Mouse (Mus musculus): ENCODE data around the gene Ccne1.
A peak's percentile ranks its signal among the peaks of the same experiment; 100 is the strongest.
"Not testable (repeated sequence)": the region's sequence is repeated elsewhere in the genome, so short reads cannot be mapped to it uniquely, and the experiment has no call there.

Ccne1 gene

DNA sequence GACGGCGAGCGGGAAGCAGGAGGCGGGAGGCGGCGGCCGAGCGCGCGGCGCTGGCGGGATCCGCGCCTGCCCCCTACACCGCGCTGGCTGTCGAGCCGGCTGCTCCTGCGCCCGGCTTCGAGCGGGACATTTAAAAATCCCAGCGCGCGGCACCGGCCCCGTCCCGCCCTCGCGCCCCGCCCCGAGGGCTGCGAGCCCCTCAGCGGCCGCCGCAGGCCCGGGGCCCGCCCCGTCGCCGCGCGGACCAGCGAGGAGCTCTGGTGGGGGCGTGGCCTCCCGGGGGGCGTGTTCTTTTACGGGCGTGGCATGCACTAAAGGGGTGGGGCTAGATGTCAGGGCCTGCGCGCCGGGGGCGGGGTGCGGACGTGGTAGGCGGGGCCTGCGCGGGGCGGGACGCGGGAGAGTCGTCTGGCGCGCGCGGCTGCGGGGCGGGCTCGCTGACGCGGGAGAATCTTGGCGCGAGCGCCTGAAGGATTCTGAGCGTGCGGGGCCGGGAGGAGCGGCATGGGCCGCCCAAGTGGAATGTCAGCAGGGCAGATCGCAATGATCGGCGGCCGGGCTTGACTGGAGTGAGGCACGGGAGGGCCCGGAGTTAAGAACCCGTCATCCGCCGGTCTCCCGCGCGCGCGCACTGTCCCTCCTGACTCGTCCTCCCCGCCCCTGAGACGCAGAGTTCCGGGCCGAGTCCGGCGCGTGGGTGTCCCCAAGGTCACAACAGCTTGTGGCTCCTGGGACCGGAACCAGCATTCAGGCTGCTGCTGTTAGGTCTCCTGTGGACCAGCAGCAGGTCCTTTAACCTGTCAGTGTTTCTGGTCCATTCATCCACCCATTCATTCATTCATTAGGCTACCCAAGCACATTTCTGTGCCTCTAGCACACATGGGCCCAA is at the start of gene Ccne1:
Ccne1 (minus strand) TSS at position 164 of the 889 bp plus-strand sequence.
- DNase-seq (ENCODE audit: low spot score in 2 of 2) = peak; percentile 98 to 99

DNA sequence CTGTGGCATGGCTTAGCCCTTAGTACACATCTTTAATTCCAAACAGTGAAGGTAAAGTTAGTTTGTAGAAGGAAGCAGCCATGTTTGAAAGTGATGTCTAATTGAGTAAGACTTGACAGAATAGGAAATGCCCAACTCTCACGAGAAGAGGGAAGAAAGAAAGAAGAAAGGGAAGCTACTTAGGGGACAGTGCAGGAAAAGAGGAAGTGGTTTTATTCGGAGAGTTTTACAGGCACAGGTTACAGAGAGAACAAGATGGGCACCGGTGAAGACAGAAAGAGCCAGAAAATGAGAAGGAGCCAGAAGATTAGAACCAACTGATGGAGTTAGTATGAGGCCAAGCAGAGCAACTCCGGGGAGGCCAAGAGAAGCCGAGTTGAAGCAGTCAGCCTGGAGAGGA is 48.5 kb upstream of the Ccne1 start:
- no peak for DNase-seq (ENCODE audit: low spot score in 2 of 2)

DNA sequence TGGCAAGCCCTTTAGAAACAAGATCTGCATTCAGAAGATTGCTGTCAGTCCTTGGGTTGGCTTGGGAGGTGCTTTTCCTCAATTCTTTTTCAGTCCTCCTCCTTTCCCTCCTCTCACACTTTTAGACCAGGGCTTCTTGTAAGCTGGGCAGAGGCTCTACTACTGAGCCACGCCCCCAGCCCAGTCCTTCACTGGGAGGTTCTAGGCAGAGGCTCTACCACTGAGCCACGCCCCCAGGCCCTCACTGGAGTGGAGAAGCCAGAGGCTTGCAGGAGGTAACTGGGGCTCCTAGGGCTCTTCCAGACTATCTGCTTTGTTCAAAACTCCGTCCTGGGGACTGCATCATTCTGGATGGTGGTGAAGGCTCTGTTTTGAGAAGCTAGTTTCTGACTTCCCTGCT is 45.2 kb upstream of the Ccne1 start:
- DNase-seq (ENCODE audit: low spot score in 2 of 2) = no peak

DNA sequence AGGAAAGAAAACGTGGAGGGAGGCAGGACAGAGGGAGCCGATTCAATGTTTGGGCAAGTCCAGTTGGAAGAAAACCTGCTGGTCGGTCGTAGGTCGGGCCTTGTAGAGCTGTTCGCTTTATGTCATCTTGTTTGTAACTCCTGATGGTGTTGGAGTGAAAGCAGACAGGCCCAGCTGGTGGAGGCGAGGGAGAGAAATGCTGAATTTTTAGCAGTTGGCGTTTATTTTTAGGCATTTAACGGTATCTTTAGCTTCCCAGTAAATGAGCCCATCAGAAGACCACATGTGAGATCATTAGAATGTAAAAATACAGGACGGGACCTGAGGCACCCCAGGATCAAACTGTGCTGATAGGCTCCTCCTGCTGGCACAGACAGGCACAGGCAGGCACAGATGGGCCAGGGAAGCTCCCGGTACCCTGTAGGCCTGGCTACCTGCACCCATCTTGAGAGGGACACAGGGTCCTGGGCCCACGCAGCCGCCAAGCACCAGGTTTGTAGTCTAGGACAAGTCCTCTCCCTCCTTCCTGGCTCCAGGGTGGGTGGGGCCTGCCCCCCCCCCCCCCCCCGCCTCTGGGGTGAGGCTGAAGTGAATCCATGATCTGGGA is 44.5 kb upstream of the Ccne1 start:
- no peak for DNase-seq (ENCODE audit: low spot score in 2 of 2)

DNA sequence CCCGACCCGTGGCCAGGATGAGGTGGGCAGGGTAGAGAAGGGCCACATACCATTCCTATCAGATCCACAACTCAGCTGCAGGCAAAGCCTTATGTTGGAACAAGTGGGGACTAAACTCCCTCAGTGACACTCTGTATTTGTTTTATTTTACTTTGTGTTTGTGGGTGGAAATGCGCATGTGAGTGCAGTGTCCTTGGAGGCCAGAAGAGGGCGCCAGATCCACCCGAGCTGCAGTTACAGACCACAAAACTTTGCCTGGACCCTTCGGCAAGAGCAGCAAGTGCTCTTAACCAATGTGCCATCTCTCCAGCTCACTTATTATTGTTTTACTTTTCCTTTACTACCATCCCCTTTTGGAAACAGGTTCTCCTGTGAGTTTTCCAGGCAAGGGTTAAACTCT is 40.1 kb upstream of the Ccne1 start:
- DNase-seq (ENCODE audit: low spot score in 2 of 2) = no peak

DNA sequence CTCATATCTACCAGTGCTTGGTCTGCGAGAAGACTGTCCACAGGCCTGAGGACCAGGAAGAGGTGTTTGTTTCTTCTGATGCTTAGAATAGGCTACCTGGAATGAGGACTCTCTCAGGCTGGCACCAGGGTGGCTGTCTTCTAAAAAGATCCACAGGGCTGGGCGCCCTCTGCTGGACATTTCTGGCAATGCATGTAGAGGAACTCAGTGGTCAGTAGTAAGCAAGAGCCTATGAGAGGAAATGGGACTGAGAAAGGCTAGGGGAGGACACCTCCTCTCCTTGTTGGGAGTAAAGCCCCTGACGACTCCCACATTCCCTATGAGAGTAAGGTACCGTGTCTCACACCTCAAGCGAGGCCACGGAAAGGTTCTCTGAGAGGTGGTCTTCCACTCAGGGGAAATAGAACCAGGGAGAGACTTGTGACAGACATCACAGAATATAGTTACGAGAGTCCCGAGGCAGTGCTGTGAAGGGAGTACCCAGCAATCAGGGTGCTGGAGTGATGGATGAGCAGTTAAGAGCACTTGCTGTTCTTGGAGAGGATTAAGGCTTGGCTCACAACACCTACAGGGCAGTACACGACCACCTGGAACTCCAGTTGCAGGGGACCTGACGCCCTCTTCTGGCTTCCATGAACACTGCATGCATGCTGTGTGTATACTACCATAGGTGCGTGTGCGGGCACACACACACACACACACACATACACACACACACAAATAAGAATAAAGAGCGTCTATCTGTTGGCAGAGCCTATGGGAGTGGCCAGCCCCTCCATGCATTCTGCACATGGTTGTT is 34.6 kb upstream of the Ccne1 start:
- DNase-seq (ENCODE audit: low spot score in 2 of 2) = peak; percentile 84 to 88

DNA sequence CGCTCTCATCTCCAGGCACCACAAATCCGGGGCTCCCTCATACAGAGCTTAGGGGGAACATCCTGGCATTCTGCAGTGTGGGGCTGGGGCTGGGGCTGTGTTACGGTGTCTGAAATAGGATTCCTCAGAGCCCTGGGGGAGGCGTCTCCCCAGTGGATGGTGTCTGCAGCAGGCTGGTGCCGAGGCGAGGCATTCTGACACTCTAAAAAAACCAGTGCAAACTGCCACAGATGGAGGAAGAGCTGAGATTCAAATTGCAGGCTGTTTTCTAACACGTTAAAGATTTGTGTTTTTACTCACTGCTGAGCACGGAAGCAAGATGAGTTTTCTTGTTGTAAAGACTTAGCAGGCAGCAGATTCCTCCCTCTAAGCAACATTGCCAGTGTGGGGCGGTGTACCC is 33.0 kb upstream of the Ccne1 start:
- no peak for DNase-seq (ENCODE audit: low spot score in 2 of 2)

DNA sequence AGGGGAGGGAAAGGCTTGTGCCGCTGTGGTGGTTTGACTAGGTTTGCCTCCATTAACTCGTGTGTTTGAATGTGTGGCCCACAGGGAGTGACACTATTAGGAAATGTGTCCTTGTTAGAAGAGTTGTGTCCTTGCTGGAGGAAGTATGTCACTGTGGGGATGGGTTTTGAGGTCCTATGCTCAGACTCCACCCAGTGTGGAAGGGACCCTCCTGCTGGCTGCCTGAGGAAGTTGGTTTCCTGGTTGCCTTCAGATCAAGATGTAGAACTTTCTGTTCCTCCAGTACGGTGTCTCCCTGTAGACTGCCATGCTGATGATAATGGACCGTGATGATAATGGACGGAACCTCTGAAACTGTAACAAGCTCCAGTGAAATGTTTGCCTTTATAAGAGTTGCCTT is 27.1 kb upstream of the Ccne1 start:
- no peak for DNase-seq (ENCODE audit: low spot score in 2 of 2)

DNA sequence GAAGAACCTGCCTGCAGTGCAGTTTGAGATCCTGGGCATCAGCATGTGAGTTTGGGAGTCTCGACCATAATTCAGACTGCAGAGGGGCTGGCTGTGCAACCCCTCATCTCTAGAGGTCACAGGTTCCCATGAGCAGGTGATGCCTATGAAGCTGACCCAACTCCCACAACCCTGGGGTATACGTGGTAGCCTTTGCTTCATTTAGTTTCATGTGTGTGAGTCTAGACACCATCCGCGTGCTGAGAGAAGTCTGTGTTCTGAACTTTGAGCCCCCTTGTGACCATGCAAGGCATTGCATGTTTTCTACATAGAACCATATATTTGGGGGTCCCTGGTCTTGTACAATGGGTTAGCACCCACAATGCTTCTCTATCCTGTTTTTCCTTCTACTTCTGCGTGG is 23.9 kb upstream of the Ccne1 start:
- DNase-seq (ENCODE audit: low spot score in 2 of 2) = peak in 1 of 2 experiments; percentile 51

DNA sequence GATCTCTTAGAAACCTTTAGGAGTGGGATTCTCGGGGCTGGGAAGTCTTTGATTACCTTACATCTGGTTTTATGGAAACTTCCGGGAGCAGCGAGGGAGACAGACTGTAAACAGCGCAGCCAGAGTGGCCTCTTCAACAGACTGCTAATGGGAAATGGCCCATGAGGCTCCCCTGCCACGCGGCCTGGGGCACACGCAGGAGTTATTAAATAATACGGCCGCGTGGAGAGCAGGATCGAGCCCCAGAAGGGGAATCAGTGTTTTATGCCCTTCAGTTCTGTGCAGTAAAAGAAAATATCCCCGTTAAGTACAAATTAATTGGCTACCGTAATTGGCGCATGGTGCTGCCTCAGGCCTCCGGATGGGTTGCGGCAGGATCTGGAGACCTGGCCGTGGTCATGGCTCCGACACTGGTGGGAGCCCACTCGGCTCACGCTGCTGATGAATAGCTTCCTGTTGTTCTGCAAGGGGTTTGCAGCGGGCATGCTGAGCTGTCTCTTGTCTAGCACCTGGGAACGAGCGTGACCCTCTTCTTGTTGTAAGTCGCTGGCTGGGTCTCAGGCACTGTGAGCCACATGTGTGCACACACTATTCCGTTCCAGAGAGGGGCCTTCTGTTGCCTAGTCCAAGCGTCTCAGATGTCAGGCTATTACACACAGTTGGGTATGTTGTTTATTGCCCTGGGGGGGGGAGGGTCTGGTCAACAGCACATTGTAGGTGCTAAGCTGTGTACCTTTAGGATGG is 22.8 kb upstream of the Ccne1 start:
- no peak for DNase-seq (ENCODE audit: low spot score in 2 of 2)

DNA sequence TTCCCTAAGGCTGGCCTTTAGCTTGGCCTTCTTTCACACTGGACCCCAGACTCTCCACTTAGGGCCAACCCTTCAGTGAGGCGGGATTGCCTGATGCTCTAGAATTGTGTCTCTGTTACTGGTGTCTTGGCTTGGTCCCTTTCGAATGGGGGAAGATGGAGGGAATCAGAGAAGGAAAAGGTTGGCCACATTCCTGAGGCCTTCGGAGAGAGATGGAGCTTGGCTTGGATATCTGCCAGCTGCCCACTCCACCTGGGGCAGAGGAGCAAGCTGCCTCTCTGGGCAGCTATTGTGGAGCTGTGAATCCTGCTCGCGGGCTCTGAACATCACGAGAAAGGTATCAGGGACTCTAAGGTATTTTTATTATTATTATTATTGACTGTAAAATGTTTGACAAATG is 22.2 kb upstream of the Ccne1 start:
- DNase-seq (ENCODE audit: low spot score in 2 of 2) = no peak

DNA sequence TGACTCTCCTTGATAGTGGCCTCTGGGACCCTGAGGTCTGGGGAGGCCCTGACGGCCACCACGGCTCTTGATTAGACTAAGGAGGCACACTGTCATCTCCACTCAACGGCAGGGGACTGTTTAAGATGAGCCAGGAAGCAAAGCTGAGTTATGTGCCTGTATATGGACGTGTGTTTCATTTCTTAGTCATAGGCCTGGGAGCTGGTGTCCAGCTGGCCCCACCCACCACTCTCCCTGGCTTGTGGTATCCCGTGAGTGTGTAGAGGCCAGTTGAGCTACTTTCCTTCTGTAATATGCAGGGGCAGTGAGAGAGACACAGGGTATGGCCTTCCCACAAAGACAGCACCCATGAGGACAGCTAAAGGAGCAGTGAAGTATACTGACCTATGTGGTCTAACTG is 20.9 kb upstream of the Ccne1 start:
- not testable (repeated sequence) for DNase-seq (ENCODE audit: low spot score in 2 of 2)

DNA sequence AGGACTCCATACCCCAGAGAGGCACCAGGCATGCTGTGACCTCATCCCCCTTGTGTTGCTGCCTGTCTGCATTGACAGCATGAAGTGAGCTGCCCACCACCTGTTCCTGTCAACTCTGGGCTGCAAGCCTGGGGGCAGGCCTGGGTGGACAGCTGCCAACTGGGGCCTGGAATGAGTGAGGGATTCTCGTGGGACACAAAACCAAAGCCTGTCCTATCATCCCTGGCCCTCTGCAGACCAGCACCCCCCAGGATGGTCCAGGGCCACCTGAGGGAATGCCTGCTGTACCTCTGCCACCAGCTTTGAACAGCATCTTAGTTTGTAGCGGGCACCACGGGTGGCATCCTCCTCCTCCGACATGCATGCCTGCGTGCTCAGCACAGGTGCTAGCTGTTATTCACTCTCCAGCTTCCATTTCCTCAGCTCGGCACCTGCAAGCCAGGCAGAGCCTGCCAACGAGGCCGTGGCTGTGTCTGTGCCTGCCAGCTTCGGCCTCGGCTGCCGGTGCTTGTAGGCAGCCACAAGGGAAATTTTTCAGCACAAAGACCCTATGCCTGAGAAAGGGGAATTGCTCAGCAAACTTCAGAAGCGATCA is 18.3 kb upstream of the Ccne1 start:
- DNase-seq (ENCODE audit: low spot score in 2 of 2) = peak in 1 of 2 experiments; percentile 57

DNA sequence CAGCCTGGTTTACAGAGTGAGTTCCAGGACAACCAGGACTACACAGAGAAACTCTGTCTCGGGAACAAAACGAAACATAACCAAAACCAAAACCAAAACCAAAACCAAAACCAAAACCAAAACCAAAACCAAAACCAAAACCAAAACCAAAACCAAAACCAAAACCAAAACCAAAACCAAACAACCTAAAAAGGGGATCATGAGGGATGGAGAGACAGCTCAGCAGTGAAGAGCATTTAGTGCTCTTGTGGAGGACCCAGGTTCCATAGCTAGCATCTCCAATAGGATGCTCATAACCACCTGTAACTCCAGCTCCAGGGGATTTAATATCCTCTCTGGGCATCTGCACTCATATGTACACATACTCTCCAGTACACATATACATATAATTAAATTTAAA is 16.8 kb upstream of the Ccne1 start:
- not testable (repeated sequence) for DNase-seq (ENCODE audit: low spot score in 2 of 2)

DNA sequence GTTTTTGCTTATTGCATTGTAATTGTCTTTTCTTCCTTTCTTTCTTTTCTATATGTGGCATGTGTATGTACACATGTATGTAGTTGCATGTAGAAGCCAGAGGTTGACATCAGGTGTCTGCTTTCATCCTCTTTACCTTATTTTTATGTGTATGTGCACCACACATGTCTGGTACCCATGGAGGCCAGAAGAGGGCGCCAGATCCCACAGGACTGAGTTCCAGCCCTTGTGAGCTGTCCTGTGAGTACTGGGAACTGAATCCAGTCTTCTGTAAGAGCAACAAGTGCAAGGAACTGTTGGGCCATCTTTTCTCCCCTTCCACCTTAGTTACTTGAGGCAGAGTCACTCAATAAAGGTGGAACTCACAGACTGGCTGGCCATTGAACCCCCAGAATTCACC is 11.3 kb upstream of the Ccne1 start:
- DNase-seq (ENCODE audit: low spot score in 2 of 2) = no peak

DNA sequence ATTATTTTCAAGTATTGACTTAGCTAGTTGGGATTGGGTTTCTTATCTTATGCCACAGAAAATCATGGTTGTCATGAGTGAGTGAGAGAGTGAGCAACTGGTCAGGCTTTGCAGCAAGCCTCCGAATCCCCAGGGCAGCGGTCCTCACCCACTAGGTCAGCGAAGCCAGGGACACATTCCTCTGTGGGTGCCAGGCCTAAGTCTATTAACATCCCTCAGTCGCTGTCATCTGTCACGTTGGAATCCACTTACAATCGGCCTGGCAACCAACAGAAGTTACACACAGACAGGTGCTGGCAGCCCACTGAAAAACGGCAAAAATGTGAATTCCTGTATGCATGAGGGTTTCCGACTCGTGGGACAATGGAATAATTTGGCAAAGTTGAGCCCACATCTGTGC is 5.1 kb upstream of the Ccne1 start:
- DNase-seq (ENCODE audit: low spot score in 2 of 2) = no peak

DNA sequence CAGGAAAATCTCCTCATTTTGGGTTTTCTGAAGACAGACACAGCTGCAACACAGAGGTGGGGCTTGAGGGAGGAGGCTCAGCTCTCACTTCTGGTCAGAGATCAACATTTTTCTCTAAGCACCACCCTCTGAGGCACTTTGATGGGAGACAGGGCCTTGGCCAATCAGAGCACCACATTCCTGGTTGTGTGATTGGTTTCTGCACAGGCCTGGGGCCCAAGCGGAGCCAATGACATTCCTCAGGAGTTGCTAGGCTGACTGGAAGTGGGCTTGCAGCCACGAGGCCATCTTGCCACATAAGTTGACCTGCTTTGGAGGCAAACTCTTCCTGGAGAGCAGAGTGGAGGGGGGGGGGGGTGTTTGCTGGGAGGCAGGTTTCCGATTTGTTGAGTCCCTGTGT is 4.7 kb upstream of the Ccne1 start:
- DNase-seq (ENCODE audit: low spot score in 2 of 2) = peak in 1 of 2 experiments; percentile 27

DNA sequence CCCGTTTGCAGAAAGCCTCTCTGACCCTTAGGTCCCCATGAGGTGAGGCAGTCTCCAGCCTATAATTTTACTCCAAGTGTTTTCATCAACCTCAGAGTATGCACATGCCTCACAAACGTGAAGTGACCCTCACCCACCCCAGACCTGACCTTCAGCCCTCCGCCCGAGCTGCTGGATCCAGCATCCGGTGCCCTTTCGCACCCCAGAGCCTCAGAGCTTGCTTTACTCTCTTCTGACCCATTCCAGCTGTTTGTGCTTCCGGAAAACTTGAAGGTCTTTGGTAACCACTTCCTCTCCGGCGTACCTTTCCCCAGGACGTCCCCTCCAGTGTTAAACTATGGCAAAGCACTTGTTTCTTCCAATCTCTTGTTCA is 912 bp upstream of the Ccne1 start:
- DNase-seq (ENCODE audit: low spot score in 2 of 2) = no peak

DNA sequence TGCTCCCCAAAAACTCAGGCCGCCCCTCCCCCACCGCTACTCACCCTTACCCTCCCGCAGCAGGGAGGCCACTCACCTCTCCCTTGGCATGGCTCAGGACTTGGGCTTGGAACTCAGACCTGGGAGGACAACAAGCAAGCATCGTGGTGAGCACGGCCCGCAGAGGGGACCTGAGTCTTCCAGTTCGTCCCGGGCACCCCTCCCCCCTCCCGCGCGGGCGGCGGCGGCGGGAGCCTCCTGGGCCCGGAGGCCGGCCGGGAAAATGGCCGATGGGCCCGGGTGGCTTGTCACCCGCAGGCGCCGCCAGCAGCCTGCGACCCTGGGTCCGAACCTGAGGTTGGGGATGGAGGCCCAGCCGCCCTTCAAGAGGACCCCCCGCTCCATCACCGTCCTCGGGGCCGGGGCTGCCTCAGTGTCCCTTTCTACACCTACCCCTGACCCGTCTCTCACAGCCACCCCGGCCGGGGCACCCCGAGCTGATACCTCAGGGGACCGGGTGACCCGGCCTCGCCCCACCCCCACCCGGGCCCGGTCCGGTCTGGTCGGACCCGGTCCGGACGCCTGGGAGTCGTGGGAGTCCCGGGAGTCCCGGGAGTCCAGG is 523 bp downstream of the Ccne1 start:
- DNase-seq (ENCODE audit: low spot score in 2 of 2) = peak in 1 of 2 experiments; percentile 38

DNA sequence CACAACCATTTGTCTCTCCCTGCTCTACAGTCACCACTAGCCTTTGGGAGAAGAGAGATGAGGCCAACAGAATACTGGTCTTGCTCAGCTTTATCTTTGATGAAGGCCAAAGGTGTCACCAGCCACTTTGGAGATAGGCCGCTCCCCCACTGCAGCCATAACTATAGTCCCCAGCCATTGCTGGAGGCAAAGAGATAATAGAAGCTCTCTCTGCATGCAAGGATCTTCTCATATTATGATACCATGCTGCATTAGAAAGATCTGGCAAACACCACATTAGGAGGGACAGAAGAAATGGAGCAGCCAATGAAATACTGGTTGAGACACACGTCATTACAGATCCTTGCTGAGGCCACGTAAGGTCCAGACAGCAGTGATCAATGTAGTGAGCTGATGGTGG is 2.0 kb downstream of the Ccne1 start:
- no peak for DNase-seq (ENCODE audit: low spot score in 2 of 2)

DNA sequence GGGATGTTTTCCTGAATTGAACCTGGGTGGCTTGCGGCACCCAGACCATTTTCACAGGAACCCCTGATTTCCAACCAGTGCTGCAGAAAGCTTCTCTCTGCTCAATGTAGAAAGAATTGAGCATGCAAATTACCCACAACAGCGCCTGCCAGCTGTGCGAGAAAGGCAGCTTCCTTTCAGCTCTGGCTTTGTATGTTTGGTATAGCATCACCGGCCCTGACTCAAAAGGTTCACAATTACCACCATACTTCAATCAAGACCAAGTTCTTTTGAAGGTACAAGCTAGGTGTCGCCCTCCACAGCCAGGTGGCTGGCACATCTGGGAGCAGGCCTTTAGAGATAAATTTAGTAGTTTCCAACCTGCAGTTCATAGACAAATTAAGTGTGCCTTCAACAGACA is 3.2 kb downstream of the Ccne1 start:
- no peak for DNase-seq (ENCODE audit: low spot score in 2 of 2)

All from cerebellum, postnatal 4 days (tissue).